Mouse (Mus musculus): ENCODE measurements around the gene Nfkbie.

- TF ChIP-seq CTCF (IDR thresholded peaks at IDR 0.05; ENCODE audit: borderline replicate concordance, insufficient read depth, low read depth, low read length) = no peak
- TF ChIP-seq POLR2A (IDR thresholded peaks at IDR 0.05; ENCODE audit: borderline replicate concordance, insufficient read depth, low read length) = no peak
Observed at GRCm38 (mm10) chr17:45572103-45573086, 16.9 kb downstream of the Nfkbie start.
